Comparison of ENCODE assay signal across 11 mouse cellular contexts in the genomic region with DNA sequence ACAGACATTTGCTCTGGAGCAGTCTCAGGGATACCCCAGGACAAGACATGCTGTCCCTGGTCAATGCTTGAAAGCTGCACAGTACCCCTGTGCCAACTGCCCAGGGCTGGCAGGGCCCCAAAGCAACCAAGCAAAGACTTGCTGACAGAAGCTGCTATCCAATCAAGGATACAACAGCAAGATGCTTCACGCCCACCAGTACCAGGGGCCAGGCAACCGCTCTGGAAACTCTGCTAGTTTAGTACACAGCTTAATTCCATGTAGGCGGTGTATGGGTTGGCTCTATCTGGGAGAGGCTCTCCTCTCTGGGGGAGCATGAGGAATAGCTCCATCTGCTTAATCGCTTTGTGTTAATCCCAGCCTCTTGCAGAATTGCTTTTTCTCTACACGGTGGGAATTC. TPM values are rescaled to one million over a fixed set of nuclear protein-coding genes. Genes with fewer than 3 reads are reported as not detected.
A peak's percentile ranks its signal among the peaks of the same experiment; 100 is the strongest.
DNase-seq lines count a peak whose midpoint lies in the region; ATAC-seq and TF ChIP-seq lines count a peak whose summit lies in the region.
"Had no signal": no experiment of that assay in that cellular context is flagged by ENCODE, and none has a peak within 500 bp of the region (broad histone marks: within the 10 kb centered on the region; RNA-seq: fewer than 3 reads in every experiment).

No protein-coding gene starts in this region.

- H3K27ac ChIP-seq in heart, postnatal 0 days (ENCODE audit: low read depth): peak overlapping the region; percentile 8; the same call in 1 of the 2 replicates
- H3K27ac ChIP-seq in midbrain, postnatal 0 days (ENCODE audit: low read depth, low read length): peak overlapping the region; percentile 32; the same call in 1 of the 2 replicates

- no peak overlapping the region for H3K4me3 ChIP-seq in heart, postnatal 0 days (ENCODE audit: low read depth, low read length)
- H3K4me3 ChIP-seq in midbrain, postnatal 0 days (ENCODE audit: low read depth, low read length): no peak overlapping the region
- no peak overlapping the region for H3K4me3 ChIP-seq in lung, adult 2 months (replicated peaks; ENCODE audit: extremely low read depth, low read depth, low read length)

- H3K9ac ChIP-seq in heart, postnatal 0 days (replicated peaks; ENCODE audit: low read depth, low read length): no peak overlapping the region
- H3K9ac ChIP-seq in midbrain, postnatal 0 days (replicated peaks; ENCODE audit: low read length, poor library complexity, severe bottlenecking): no peak overlapping the region

- 45% methylated on average over 5 of the region's 5 CpGs for WGBS in heart, postnatal 0 days
- WGBS in midbrain, postnatal 0 days: 29% methylated on average over 5 of the region's 5 CpGs
- 83% methylated on average over 5 of the region's 5 CpGs for WGBS in lung, adult 2 months

- H3K27me3 ChIP-seq in heart, postnatal 0 days (ENCODE audit: control insufficient read depth, insufficient read depth, low read length): no peaks in the 10 kb centered on the region
- H3K27me3 ChIP-seq in midbrain, postnatal 0 days (ENCODE audit: insufficient read depth, low read length): no peaks in the 10 kb centered on the region
- H3K27me3 ChIP-seq: CH12.LX had no signal

- no peaks in the 10 kb centered on the region; the same call in 1 of the 2 replicates for H3K36me3 ChIP-seq in heart, postnatal 0 days (replicated peaks; ENCODE audit: control insufficient read depth, insufficient read depth, low read length)
- peaks cover 17% of the 10 kb centered on the region; the same call in 1 of the 2 replicates for H3K36me3 ChIP-seq in midbrain, postnatal 0 days (ENCODE audit: insufficient read depth, low read length)

- H3K9me3 ChIP-seq in heart, postnatal 0 days (replicated peaks; ENCODE audit: control insufficient read depth, low read length): no peaks in the 10 kb centered on the region
- H3K9me3 ChIP-seq in midbrain, postnatal 0 days (ENCODE audit: low read length): no peaks in the 10 kb centered on the region

- no peak for TF ChIP-seq POLR2A in lung, adult 2 months (IDR thresholded peaks at IDR 0.05; ENCODE audit: borderline replicate concordance, extremely low read depth, low read depth, low read length)

- no peak for TF ChIP-seq CTCF in heart, postnatal 0 days (IDR thresholded peaks at IDR 0.05; ENCODE audit: low read depth)
- TF ChIP-seq CTCF in midbrain, postnatal 0 days (IDR thresholded peaks at IDR 0.05): no peak
- no peak for TF ChIP-seq CTCF in lung, adult 2 months (IDR thresholded peaks at IDR 0.05; ENCODE audit: insufficient read depth, low read length)

- TF ChIP-seq EP300 in heart, postnatal 0 days (IDR thresholded peaks at IDR 0.05; ENCODE audit: low read depth): no peak

- H3K4me2 ChIP-seq in heart, postnatal 0 days (ENCODE audit: low read depth, low read length): no peak overlapping the region
- no peak overlapping the region for H3K4me2 ChIP-seq in midbrain, postnatal 0 days (ENCODE audit: low read depth, low read length, poor library complexity, severe bottlenecking)

- H3K4me1 ChIP-seq in heart, postnatal 0 days (ENCODE audit: control insufficient read depth, insufficient read depth): peaks cover 13% of the 10 kb centered on the region; the same call in 1 of the 2 replicates
- H3K4me1 ChIP-seq in midbrain, postnatal 0 days (ENCODE audit: insufficient read depth, low read length): 0 out of 2 replicates have a peak, but pooled peaks cover 15% of the 10 kb centered on the region
- no peaks in the 10 kb centered on the region for H3K4me1 ChIP-seq in lung, adult 2 months (ENCODE audit: control insufficient read depth, insufficient read depth, low read length)

- intact Hi-C loops in heart, postnatal 36 days (cut with DNase I): no loop called here

- no peak for DNase-seq in heart, postnatal 0 days (ENCODE audit: low spot score)
- DNase-seq in heart, postnatal 36 days: no peak
- peak; percentile 25 for DNase-seq in cerebellum, adult 8-10 months
- DNase-seq in layer of hippocampus, adult 18-20 months (ENCODE audit: low spot score in 2 of 2): peak; percentile 86 to 92
- peak; percentile 89 for DNase-seq in midbrain, postnatal 0 days (ENCODE audit: low spot score)
- no peak for DNase-seq in spleen, adult 12 weeks (ENCODE audit: low spot score)
- no peak for DNase-seq in lung, adult 2 months

- ATAC-seq in heart, postnatal 0 days (ENCODE audit: insufficient read depth, low read depth): peak; percentile 59
- peak; percentile 71 for ATAC-seq in midbrain, postnatal 0 days (ENCODE audit: low FRiP score)
- no peak for ATAC-seq in megakaryocyte progenitor cell, adult 5-6 weeks (replicated peaks; ENCODE audit: poor library complexity)

RNA-seq across cellular contexts. Expression of a gene that starts 35.3 kb away (rescaled TPM):
- not detected in 2 replicates for total RNA-seq in heart, postnatal 0 days (2014; rRNA removed; ENCODE audit: low replicate concordance)
- polyA plus RNA-seq in heart, postnatal 0 days (2015; fragmentation: Nextera tagmentation; extraction: Ambion mirVana): not detected in 2 replicates
- total RNA-seq in heart, postnatal 36 days (2021): not detected
- total RNA-seq in layer of hippocampus, adult 18-20 months (2021): under 1 TPM in 1 of 2 experiments, not detected in 1; 0.67 TPM
- not detected in 2 replicates for total RNA-seq in midbrain, postnatal 0 days (2014; rRNA removed)
- polyA plus RNA-seq in midbrain, postnatal 0 days (2015; fragmentation: Nextera tagmentation; extraction: Ambion mirVana): not detected in 2 replicates
- not detected in 2 replicates for total RNA-seq in megakaryocyte progenitor cell, adult 5-6 weeks (2015)
- not detected in 2 replicates for total RNA-seq in megakaryocyte progenitor cell, adult 5-6 weeks (2017)
- polyA plus RNA-seq in lung, adult 2 months (2012; rRNA removed): not detected in 2 replicates
- polyA plus RNA-seq: heart, embryonic 14.5 days; lung, embryonic 16.5 days had no signal

Comparison
In these comparisons a context has a peak if more than half of its experiments do, and no peak if none do; other contexts are left out.
1. DNase-seq: peak in cerebellum, adult 8-10 months (single experiment), layer of hippocampus, adult 18-20 months (2 of 2) and midbrain, postnatal 0 days (single experiment); none in heart, postnatal 0 days (single experiment), heart, postnatal 36 days (0 of 2), spleen, adult 12 weeks (single experiment) and lung, adult 2 months (single experiment).